Mouse (Mus musculus) intestine, postnatal 0 days (tissue): ENCODE data around the gene Cnn2. TPM values are rescaled to one million over a fixed set of nuclear protein-coding genes. Genes with fewer than 3 reads are reported as not detected.
A peak's percentile ranks its signal among the peaks of the same experiment; 100 is the strongest.

Source experiments
- ATAC-seq: fragments of 200-750 bp; cut with Nextera tagmentation; 2 replicates; pipeline ENCODE4 v1.8.0; 2017; ENCODE audit warnings: mild to moderate bottlenecking, moderate TSS enrichment, moderate library complexity
- H3K27ac ChIP-seq: fragments of 300-500 bp; sonication (generic); 2 replicates; pipeline ENCODE4 v1.5.1; 2014; ENCODE audit warnings: mild to moderate bottlenecking, low read depth, low read length, moderate library complexity
- H3K27me3 ChIP-seq: fragments of 300-500 bp; sonication (generic); replicated peaks from 2 replicates; pipeline ENCODE4 v1.6.1; 2014; ENCODE audit warnings: low read length, mixed read lengths; ENCODE audit not compliant: control insufficient read depth, insufficient read depth
- H3K36me3 ChIP-seq: fragments of 300-500 bp; sonication (generic); 2 replicates; pipeline ENCODE4 v1.6.1; 2014; ENCODE audit warnings: mild to moderate bottlenecking, moderate library complexity; ENCODE audit not compliant: control insufficient read depth, insufficient read depth
- H3K4me1 ChIP-seq: fragments of 300-500 bp; sonication (generic); replicated peaks from 2 replicates; pipeline ENCODE4 v1.6.1; 2014; ENCODE audit warnings: antibody characterized with exemption, low read length, mixed read lengths; ENCODE audit not compliant: control insufficient read depth, insufficient read depth
- H3K4me2 ChIP-seq: fragments of 300-500 bp; sonication (generic); replicated peaks from 2 replicates; pipeline ENCODE4 v1.6.1; 2014; ENCODE audit warnings: low read depth, mild to moderate bottlenecking, moderate library complexity
- H3K4me3 ChIP-seq: fragments of 300-500 bp; sonication (generic); 2 replicates; pipeline ENCODE4 v1.5.1; 2014; ENCODE audit warnings: low read depth, low read length
- H3K9ac ChIP-seq: fragments of 300-500 bp; sonication (generic); 2 replicates; pipeline ENCODE4 v1.6.1; 2014; ENCODE audit warnings: mild to moderate bottlenecking, low read depth, low read length
- H3K9me3 ChIP-seq: fragments of 300-500 bp; sonication (generic); 2 replicates; pipeline ENCODE4 v1.6.1; 2016; ENCODE audit warnings: mixed run types; ENCODE audit not compliant: control insufficient read depth
- CTCF ChIP-seq: sonication (generic); IDR thresholded peaks from 2 replicates; pipeline ENCODE4 v1.5.1; 2016; ENCODE audit warnings: low read depth, mild to moderate bottlenecking, control low read depth, antibody characterized with exemption, moderate library complexity
- WGBS: fragments of 180-500 bp; shearing (Covaris S2); extraction: QIAGEN DNeasy Blood & Tissue Kit; methylation state at CpG from one replicate; pipeline ENCODE4 v1.1.7; 2014; 5-methylcytosine and 5-hydroxymethylcytosine counted together
- polyA plus RNA-seq: library from polyadenylated mRNA; unstranded; fragments of >200 nt; fragmentation: Nextera tagmentation; extraction: Ambion mirVana; gene quantifications from 2 replicates; pipeline ENCODE4 v1.2.1, GENCODE M21; 2015

Gene Cnn2
- polyA plus RNA-seq, 1 experiment from 2014 or later = 109 TPM

DNA sequence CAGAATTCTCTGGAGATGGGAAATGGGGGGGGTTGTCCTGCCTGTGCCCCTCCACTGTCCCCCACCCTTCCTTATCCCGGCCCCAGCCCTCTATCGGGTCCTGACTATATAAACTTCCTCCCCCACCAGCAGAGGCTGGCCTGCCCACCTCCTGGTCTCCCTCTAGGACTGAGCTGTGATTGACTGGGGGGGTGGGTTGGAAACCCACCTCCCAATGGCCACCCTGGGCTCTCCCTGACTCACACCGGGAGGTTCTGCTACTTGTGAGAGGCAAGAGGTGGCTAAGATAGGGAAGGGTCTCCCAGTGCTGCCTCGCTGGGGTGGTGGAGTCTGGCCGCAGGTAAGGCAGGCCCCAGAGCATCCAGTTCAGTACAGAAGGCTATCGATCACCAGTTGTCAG is 40.9 kb upstream of the Cnn2 start:
- H3K36me3 ChIP-seq = peaks cover 44% of the 10 kb centered on the region
- H3K9ac ChIP-seq = no peak overlapping the region
- H3K4me1 ChIP-seq = peaks cover 24% of the 10 kb centered on the region
- H3K4me2 ChIP-seq = peak overlapping the region; percentile 64
- no peaks in the 10 kb centered on the region for H3K27me3 ChIP-seq
- no peak for TF ChIP-seq CTCF
- H3K4me3 ChIP-seq = no peak overlapping the region
- H3K9me3 ChIP-seq = no peaks in the 10 kb centered on the region
- WGBS = 61% methylated on average over 6 of the region's 6 CpGs
- ATAC-seq = no peak
- H3K27ac ChIP-seq = peak overlapping the region; percentile 88; the same call in 1 of the 2 replicates

DNA sequence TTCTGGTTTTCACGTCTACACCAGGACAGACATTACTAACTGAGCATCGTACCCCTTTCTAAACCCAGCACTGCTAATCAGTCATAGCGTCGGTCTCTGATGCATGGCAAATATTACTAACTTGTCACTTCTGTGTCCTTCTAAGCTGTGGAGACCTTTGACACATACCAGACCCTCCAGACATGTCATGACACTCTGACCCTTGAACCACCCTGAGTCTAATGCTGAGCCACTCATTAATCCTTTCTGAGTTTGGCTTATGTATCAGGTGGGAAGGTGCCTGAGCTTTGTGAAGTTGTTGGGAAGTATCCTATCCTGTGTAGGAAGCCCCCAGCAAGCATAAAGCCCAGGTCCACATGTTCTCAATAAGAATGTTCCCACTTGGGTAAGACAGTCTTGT is 38.5 kb upstream of the Cnn2 start:
- WGBS = 62% methylated on average over 4 of the region's 4 CpGs
- ATAC-seq = no peak

DNA sequence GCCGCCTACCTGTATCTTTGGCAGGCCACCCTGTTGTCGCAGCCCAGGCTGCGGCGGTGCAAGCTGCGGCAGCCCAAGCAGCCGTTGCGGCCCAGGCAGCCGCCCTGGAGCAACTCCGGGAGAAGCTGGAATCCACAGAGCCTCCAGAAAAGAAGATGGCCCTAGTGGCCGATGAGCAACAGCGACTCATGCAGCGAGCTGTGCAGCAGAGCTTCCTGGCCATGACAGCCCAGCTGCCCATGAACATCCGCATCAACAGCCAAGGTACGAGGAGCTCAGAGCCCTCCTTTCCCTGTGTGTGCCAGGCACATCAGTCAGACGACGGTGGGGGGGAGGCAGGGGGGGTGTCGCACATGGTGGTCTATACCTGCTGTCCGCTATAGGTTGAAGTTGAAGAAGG is 37.7 kb upstream of the Cnn2 start:
- 87% methylated on average over 18 of the region's 18 CpGs for WGBS
- Histone ChIP-seq H3K9me3 (no peaks in the 10 kb centered on the region), H3K4me3 (no peak overlapping the region), H3K4me1 (peaks cover 18% of the 10 kb centered on the region), H3K27me3 (no peaks in the 10 kb centered on the region), H3K4me2 (no peak overlapping the region), H3K9ac (no peak overlapping the region), H3K27ac (no peak overlapping the region), H3K36me3 (peaks cover 48% of the 10 kb centered on the region)
- TF ChIP-seq CTCF = no peak
- no peak for ATAC-seq

More for the DNA sequence above, 38.5 kb upstream of the Cnn2 start:
- no peaks in the 10 kb centered on the region for H3K27me3 ChIP-seq
- H3K4me2 ChIP-seq = no peak overlapping the region
- peaks cover 48% of the 10 kb centered on the region for H3K36me3 ChIP-seq
- no peaks in the 10 kb centered on the region for H3K9me3 ChIP-seq
- no peak overlapping the region for H3K27ac ChIP-seq
- no peak overlapping the region for H3K9ac ChIP-seq
- TF ChIP-seq CTCF = no peak
- H3K4me1 ChIP-seq = peaks cover 20% of the 10 kb centered on the region
- no peak overlapping the region for H3K4me3 ChIP-seq

DNA sequence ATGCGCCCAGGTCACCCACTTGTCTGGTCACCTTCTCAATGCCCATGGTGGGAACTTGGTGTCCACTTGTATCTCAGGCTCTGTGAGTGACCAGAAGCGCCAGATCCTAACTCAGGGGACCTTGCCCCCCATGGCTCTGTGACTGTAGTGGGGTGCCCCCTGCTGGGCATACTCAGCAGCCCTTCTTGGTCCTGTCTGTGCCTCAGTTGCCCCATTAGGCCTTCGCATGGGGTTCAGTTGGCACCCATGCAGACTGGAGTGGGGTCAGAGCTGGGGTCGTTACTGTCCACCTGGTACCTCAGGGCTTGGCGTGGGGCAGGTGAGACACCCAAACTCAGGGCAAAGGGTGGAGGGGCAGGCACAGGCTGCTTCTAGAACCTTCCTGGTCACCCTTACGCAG is 34.4 kb upstream of the Cnn2 start:
- Histone ChIP-seq H3K4me3 (no peak overlapping the region), H3K9ac (no peak overlapping the region), H3K4me2 (no peak overlapping the region), H3K27me3 (no peaks in the 10 kb centered on the region), H3K36me3 (peaks cover 40% of the 10 kb centered on the region), H3K27ac (no peak overlapping the region), H3K4me1 (no peaks in the 10 kb centered on the region), H3K9me3 (no peaks in the 10 kb centered on the region)
- WGBS = 90% methylated on average over 6 of the region's 6 CpGs
- ATAC-seq = no peak
- TF ChIP-seq CTCF = peak; percentile 85

DNA sequence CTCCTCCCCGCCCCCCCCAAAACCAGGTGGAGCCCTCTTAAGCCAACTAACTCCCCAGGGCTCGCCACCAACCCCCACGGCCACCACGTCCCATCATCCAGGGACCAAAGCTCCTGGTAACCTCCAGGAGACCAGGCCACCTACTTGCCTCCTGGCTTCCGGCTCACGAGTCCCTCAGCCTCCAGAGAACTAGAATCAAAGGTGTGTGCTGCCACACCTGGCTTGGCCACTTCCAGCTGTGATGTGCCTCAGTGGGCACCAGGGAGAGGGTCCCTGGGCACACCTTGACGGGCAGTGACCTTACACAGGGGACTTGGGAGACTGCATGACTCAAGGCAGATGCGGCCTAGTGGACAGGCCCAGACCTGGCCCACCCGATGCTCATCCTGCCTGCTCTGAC is 32.7 kb upstream of the Cnn2 start:
- Histone ChIP-seq H3K9ac (no peak overlapping the region), H3K27me3 (no peaks in the 10 kb centered on the region), H3K9me3 (no peaks in the 10 kb centered on the region), H3K4me2 (no peak overlapping the region), H3K4me3 (no peak overlapping the region), H3K36me3 (peaks cover 23% of the 10 kb centered on the region), H3K4me1 (no peaks in the 10 kb centered on the region), H3K27ac (no peak overlapping the region)
- 75% methylated on average over 9 of the region's 9 CpGs for WGBS
- ATAC-seq = no peak
- TF ChIP-seq CTCF = no peak

DNA sequence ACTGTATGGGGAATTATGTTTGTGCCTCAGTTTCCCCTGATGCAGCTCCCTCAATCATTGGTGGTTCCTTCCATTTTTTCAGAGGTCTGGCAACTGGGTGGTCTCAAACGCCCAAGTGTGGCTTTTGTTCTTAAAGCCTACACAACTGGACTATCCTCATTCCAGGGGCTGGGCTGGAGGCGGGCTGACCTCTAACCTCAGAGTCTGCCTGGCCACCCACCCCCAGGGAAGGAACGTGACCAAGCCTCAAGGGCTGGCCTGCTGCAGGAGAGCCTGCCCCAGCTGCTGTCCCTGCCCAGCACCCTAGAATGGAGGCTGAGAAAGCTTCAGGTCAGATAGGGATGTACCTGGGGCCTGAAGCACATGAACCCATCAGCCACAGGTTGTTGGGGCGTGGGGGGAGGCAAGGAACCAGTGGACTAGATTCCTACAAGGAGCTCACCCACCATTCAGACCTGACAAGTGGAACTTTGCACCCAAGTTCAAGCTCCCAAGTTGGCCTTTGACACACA is 31.7 kb upstream of the Cnn2 start:
- no peak overlapping the region for H3K9ac ChIP-seq
- H3K4me3 ChIP-seq = no peak overlapping the region
- H3K4me2 ChIP-seq = no peak overlapping the region
- no peaks in the 10 kb centered on the region for H3K4me1 ChIP-seq
- peaks cover 13% of the 10 kb centered on the region for H3K36me3 ChIP-seq
- no peak for ATAC-seq
- H3K27me3 ChIP-seq = no peaks in the 10 kb centered on the region
- TF ChIP-seq CTCF = no peak
- 43% methylated on average over 4 of the region's 4 CpGs for WGBS
- H3K27ac ChIP-seq = no peak overlapping the region
- no peaks in the 10 kb centered on the region for H3K9me3 ChIP-seq
